Mouse (Mus musculus) MEL (cell line): Measurements from ENCODE around the gene Ski.

ENCODE experiments used
- BHLHE40 ChIP-seq: IDR thresholded peaks from 2 replicates; pipeline ENCODE4 v1.6.1; 2012; ENCODE audit warnings: low read depth, mild to moderate bottlenecking, inconsistent platforms, low read length, improper control_type of control experiment, borderline replicate concordance
- POLR2A ChIP-seq, 2 experiments: IDR thresholded peaks; 2 replicates each; pipeline ENCODE4 v1.6.1; 2011 to 2012; ENCODE audit warnings: low read length in 2 of 2, mild to moderate bottlenecking in 2 of 2, control low read depth in 1 of 2, improper control_type of control experiment in 1 of 2, low read depth in 1 of 2, moderate library complexity in 1 of 2; ENCODE audit not compliant: control insufficient read depth in 1 of 2, insufficient read depth in 1 of 2, poor library complexity in 1 of 2
- POLR2AphosphoS2 ChIP-seq: IDR thresholded peaks from 2 replicates; pipeline ENCODE4 v1.6.1; 2011; ENCODE audit warnings: low read length, improper control_type of control experiment
- RAD21 ChIP-seq: IDR thresholded peaks from 2 replicates; pipeline ENCODE4 v1.6.1; 2011; ENCODE audit warnings: mild to moderate bottlenecking, low read depth, low read length, improper control_type of control experiment
- SIN3A ChIP-seq: IDR thresholded peaks from 2 replicates; pipeline ENCODE4 v1.6.1; 2012; ENCODE audit warnings: low read length, improper control_type of control experiment, inconsistent platforms
- TAL1 ChIP-seq: IDR thresholded peaks from 2 replicates; pipeline ENCODE4 v1.6.1; 2012; ENCODE audit warnings: mild to moderate bottlenecking, inconsistent platforms, low read length, moderate library complexity, mixed read lengths

GRCm38 (mm10) chr4:155205919-155206318, 16.5 kb downstream of the Ski start:
- TF ChIP-seq SIN3A = no peak
- no peak for TF ChIP-seq TAL1
- no peak for TF ChIP-seq RAD21
- TF ChIP-seq POLR2A (IDR thresholded peaks at IDR 0.05; ENCODE audit: control insufficient read depth in 1 of 2, insufficient read depth in 1 of 2, low read depth in 1 of 2, low read length in 2 of 2, poor library complexity in 1 of 2) = no peak
- TF ChIP-seq POLR2AphosphoS2 = no peak
- no peak for TF ChIP-seq BHLHE40
